Mouse (Mus musculus): Measurements from ENCODE around the gene Mtif2. TPM values are rescaled to one million over a fixed set of nuclear protein-coding genes. Genes with fewer than 3 reads are reported as not detected.
A peak's percentile ranks its signal among the peaks of the same experiment; 100 is the strongest.

Mtif2 gene
- 54.1 and 56.2 TPM in 2 replicates for polyA plus RNA-seq (2015; fragmentation: Nextera tagmentation; extraction: Ambion mirVana)

DNA sequence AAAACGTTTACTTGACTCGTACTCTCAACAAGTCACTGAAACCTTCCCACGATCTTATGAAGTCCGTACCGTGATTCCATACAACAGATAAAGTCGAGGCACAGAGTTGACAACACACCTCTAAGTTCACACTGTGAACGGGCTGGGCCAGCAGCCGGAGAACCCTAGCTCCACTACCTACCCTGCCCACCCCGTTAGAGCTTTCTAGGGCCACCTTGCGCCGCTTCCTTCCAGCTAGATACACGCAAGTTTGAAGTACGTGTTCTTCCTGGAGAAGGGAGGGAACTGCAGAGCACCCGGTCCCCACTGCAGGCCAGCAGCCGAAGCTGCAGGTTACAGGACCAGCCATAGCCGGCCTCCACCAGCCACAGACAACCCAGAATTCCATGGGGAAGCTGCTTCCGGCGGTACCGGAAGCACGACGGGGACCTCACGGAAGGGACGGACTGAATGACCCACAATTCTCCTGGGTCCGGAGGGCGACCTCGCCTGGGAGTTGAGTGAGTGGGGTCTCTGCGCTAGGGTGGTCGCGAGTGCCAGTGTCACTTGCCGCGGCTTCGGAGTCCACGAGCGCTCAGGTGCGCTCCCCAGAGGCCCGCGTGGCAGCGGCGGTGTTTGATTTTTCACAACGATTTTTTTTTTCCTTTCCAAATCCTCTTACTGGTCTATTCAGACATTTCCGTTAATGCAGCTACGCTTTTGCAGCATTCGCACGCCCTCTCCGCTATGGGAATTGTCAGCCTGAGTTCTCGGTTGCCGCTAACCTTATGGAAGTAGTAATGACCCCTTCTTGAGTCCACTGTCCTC lies at the start of gene Mtif2:
Gene Mtif2, plus strand, starts transcription at position 421 of the 807 bp plus-strand sequence.
- Histone ChIP-seq H3K9me3 (no peaks in the 10 kb centered on the region), H3K4me2 (replicated peaks) (peak within 1 kb of the TSS; percentile 66), H3K36me3 (peaks cover 14% of the 10 kb centered on the region), H3K4me1 (peaks cover 9% of the 10 kb centered on the region), H3K9ac (peak within 1 kb of the TSS; percentile 76), H3K4me3 (peak within 1 kb of the TSS; percentile 70), H3K27ac (peak within 1 kb of the TSS; percentile 80; the same call in 1 of the 2 replicates), H3K27me3 (no peaks in the 10 kb centered on the region)
- 3% methylated on average over 47 of the region's 47 CpGs for WGBS
- ATAC-seq (ENCODE audit: low FRiP score, low read depth), result peak; percentile 96

DNA sequence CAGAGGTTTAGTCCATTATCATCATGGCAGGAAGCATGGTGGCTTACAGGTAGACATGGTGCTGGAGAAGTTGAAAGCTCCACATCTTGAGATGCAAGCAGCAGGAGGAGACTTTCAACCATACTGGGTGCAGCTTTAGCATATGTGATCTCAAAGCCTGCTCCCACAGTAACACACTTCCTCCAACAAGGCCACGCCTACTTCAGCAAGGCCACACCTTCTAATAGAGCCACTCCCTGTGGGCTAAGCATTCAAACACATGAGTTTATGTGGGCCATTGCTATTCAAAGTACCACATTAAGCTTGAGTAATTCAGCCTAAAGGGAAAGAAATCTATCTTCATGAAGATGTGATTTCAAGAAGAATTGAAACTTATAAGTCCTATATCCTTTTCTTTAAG lies 33.1 kb upstream of the Mtif2 start:
- 93% methylated on average over 1 of the region's 1 CpGs for WGBS
- ATAC-seq (ENCODE audit: low FRiP score, low read depth), result no peak
- H3K36me3 ChIP-seq, result peaks cover 36% of the 10 kb centered on the region
- no peak overlapping the region for H3K27ac ChIP-seq
- H3K4me2 ChIP-seq (replicated peaks), result no peak overlapping the region
- H3K4me3 ChIP-seq, result no peak overlapping the region
- no peaks in the 10 kb centered on the region for H3K27me3 ChIP-seq
- H3K9me3 ChIP-seq, result no peaks in the 10 kb centered on the region
- no peaks in the 10 kb centered on the region for H3K4me1 ChIP-seq
- H3K9ac ChIP-seq, result no peak overlapping the region

DNA sequence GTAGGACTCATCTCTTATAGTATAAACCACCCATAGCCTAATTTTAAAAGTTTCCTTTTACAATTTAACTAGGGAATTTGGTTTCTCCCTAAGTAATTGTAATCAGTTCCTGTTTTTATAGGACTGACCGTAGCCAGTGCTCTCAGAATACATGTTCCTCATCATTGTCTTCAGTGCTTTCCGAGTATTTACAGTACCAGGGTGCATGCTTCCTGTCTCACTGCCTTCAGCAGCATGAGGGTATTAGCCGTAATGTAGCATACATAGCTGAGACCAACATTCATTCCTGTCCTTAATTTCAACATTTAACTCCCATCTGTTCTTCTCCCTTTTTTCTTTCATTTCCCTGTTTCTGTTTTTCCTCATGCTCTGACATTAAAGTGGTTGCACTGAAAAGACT lies 29.2 kb upstream of the Mtif2 start:
- no peak for ATAC-seq (ENCODE audit: low FRiP score, low read depth)

DNA sequence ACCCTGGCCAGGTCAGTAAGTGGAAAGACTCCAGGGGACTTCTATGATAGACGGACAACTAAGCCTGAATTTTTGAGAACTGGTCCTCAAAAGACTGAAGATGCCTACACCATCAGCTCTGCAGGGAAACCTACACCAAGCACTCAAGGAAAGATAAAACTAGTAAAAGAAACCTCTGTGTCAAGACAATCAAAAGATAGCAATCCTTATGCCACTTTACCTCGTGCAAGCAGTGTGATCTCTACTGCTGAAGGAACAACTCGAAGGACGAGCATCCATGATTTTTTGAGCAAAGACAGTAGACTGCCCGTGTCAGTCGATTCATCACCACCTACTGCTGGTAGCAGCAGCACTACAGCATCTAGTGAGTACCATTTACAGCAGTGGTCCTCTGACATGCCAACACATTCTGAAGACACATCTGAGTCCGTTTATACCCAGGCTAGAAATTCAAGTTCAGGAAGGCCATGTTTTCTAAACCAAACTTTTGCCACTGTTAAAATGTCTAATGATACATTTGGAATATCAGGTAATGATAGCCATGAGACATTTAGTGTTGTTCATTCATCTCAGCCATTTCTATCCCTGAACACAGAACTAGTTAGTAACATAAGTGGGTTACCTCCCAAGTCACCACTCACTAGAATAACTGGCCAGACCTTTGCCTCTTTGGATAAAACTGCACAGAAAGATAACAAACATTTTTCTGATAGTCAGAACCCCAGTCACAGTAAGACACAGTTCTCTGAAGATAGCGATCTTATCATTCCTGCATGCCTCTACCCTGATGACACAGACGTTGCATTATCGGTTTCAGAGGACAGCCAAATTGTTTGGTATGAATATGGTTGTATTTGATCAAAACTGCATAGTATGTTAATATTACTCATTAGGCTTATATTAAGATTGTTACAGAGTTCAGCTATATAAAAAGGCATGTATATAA lies 22.0 kb upstream of the Mtif2 start:
- no peak overlapping the region for H3K4me2 ChIP-seq (replicated peaks)
- no peak overlapping the region for H3K4me3 ChIP-seq
- no peak for ATAC-seq (ENCODE audit: low FRiP score, low read depth)
- no peaks in the 10 kb centered on the region for H3K27me3 ChIP-seq
- H3K4me1 ChIP-seq, result no peaks in the 10 kb centered on the region
- H3K9ac ChIP-seq, result no peak overlapping the region
- H3K9me3 ChIP-seq, result no peaks in the 10 kb centered on the region
- 90% methylated on average over 10 of the region's 10 CpGs for WGBS
- no peak overlapping the region for H3K27ac ChIP-seq
- H3K36me3 ChIP-seq, result peaks cover 37% of the 10 kb centered on the region

More for the DNA sequence above, 29.2 kb upstream of the Mtif2 start:
- Histone ChIP-seq H3K36me3 (peaks cover 37% of the 10 kb centered on the region), H3K27me3 (no peaks in the 10 kb centered on the region), H3K9ac (no peak overlapping the region), H3K4me3 (no peak overlapping the region), H3K27ac (no peak overlapping the region), H3K4me2 (replicated peaks) (no peak overlapping the region), H3K9me3 (no peaks in the 10 kb centered on the region), H3K4me1 (no peaks in the 10 kb centered on the region)
- 77% methylated on average over 3 of the region's 3 CpGs for WGBS

DNA sequence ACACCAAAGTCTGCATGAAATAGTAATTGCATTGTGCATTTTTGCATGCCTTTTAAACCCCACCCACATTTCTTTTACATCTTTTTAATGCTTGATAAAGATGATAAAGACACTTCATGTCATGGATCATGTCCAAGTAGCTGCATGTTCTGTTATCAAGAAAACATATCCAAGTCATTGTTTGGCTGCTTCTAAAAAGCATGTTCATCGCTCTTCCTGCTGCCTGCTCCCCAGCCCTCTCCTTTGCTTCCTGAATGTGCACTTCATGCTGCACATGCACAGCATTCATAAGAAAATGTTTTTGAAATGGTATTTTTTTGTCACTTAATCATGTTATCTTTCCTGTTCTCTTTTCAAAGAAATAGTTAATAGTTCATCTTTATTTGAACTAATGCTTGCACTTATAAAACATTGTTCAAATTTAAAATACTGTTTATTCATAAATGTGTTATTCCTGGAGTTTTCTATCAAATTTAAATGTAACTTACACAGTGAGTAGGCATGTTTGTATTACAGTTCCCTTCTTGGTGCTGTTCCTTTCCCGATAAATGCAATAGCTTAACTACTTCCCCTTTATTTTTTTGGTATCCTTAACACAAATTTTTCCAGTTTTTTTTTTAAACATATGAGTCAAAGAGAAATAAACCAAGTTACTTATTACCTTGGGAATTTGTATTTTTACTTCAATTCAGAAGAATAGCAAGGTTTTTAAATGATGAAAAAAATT lies 21.1 kb upstream of the Mtif2 start:
- no peaks in the 10 kb centered on the region for H3K27me3 ChIP-seq
- H3K4me1 ChIP-seq, result no peaks in the 10 kb centered on the region
- no peak overlapping the region for H3K9ac ChIP-seq
- ATAC-seq (ENCODE audit: low FRiP score, low read depth), result no peak
- no peak overlapping the region for H3K4me2 ChIP-seq (replicated peaks)
- H3K36me3 ChIP-seq, result peaks cover 32% of the 10 kb centered on the region
- no peaks in the 10 kb centered on the region for H3K9me3 ChIP-seq
- H3K4me3 ChIP-seq, result no peak overlapping the region
- H3K27ac ChIP-seq, result no peak overlapping the region
- WGBS, result 98% methylated on average over 2 of the region's 2 CpGs

DNA sequence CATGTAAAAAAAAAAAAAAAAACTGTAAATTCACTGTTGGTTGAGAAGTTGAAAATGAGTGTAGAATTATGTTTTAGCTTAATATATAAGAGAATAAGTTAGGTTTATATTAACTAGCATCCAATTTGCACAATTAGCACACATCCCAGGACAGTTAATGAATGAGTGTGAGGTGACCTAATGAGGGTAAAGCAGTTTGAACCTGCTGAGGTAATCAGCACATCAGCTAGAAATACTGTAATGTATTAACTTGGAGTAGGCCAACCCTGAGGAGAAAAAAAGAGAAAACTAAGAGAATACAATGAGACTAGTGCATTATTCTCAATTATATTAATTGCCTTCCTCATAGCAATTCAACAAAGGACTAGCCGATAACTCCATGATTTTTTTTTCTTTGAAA lies 16.8 kb upstream of the Mtif2 start:
- no peak overlapping the region for H3K27ac ChIP-seq
- no peak overlapping the region for H3K4me2 ChIP-seq (replicated peaks)
- H3K9me3 ChIP-seq, result no peaks in the 10 kb centered on the region
- no peak overlapping the region for H3K4me3 ChIP-seq
- H3K36me3 ChIP-seq, result peaks cover 29% of the 10 kb centered on the region
- H3K27me3 ChIP-seq, result no peaks in the 10 kb centered on the region
- 89% methylated on average over 1 of the region's 1 CpGs for WGBS
- peaks cover 5% of the 10 kb centered on the region for H3K4me1 ChIP-seq
- H3K9ac ChIP-seq, result no peak overlapping the region
- ATAC-seq (ENCODE audit: low FRiP score, low read depth), result no peak

DNA sequence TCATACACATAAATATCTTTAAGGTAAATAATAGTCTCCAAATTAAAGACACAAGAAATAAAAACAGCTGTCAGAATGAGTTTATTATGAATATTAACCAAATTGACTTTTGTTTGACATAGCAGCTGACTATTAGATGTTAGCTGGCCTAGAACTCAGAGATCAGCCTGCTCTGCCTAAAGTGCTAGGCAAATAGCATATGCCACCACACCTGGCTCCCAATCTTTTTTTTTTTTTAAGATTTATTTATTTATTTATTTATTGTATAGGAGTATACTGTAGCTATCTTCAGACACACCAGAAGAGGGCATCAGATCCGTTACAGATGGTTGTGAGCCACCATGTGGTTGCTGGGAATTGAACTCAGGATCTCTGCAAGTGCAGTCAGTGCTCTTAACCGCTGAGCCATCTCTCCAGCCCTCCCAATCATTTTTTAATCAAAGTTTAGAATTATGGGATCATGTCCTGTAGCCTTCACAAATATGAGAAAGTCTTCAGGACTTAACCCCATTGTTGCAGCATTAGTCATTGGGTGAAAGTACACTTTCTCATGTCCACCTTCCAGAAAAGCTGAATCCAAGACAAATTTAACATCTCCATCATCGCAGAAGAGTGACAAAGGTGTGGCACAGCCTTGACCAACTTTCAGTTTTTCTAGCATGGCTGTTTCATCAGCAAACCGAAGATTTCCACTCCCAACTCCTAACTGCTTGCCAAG lies 13.2 kb upstream of the Mtif2 start:
- WGBS, result 93% methylated on average over 4 of the region's 4 CpGs
- Histone ChIP-seq H3K4me2 (replicated peaks) (no peak overlapping the region), H3K36me3 (peaks cover 18% of the 10 kb centered on the region)

DNA sequence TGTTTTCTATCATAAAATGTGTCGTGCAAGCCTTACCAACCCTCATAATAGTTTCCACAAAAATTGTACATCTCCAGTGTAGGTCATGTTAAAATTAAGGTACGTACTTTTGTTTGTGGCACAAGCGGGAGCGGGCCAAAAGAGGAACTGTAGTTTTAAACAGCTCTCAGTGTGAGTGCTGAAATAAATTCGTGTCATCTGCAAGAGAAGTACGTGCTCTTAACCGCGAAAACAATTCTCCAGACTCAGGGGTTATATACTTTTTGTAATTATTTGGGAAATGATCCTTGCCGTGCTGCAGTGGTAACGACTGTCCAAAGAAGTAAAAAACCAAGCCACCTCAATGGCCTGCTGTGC lies 11.9 kb upstream of the Mtif2 start:
- Histone ChIP-seq H3K4me2 (replicated peaks) (peak overlapping the region; percentile 66), H3K27ac (peak overlapping the region; percentile 75), H3K4me1 (peaks cover 5% of the 10 kb centered on the region), H3K4me3 (peak overlapping the region; percentile 64), H3K36me3 (peaks cover 18% of the 10 kb centered on the region), H3K9ac (peak overlapping the region; percentile 78), H3K27me3 (no peaks in the 10 kb centered on the region), H3K9me3 (no peaks in the 10 kb centered on the region)
- 24% methylated on average over 10 of the region's 10 CpGs for WGBS
- ATAC-seq (ENCODE audit: low FRiP score, low read depth), result peak; percentile 24

More for the DNA sequence above, 13.2 kb upstream of the Mtif2 start:
- H3K4me3 ChIP-seq, result no peak overlapping the region
- no peaks in the 10 kb centered on the region for H3K27me3 ChIP-seq
- no peaks in the 10 kb centered on the region for H3K9me3 ChIP-seq
- H3K27ac ChIP-seq, result no peak overlapping the region
- H3K4me1 ChIP-seq, result peaks cover 5% of the 10 kb centered on the region
- no peak overlapping the region for H3K9ac ChIP-seq
- no peak for ATAC-seq (ENCODE audit: low FRiP score, low read depth)

DNA sequence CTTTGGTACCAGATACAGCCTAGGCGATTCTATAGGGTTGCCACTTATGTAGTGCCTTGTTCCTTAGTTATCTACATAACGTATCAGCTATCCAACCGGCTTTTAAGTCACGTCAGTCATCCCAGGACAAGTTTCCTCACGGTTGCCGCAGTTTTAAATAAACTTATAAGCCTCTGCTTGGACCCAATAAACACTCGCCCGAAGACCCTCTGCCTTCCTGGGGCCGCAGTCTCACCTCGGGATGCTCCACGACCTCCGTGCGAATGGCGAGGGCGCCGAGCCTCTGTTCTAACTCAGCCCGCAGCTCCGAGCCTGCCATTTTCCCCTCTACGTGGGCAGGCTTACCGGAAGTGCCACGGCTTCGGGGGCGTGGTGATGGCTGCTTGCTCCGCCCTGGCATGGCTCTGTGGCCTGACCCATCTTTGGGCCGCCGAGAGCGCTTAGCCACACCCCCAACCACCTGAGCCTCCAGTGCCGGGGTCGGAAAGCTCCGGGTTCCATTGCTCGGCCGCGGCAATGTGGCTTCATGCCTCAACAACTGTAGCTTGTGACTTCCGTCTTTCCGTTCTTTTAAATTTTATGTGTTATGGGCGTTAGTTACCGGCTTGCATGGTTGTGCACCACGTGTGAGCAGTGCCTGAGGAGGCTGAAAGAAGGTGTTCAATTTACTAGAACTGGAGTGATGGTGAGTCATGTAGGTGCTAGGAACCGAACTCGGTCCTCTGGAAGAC lies 11.4 kb upstream of the Mtif2 start, which contains the start of gene Prorsd1:
Gene Prorsd1, minus strand, starts transcription at position 352 of the 731 bp plus-strand sequence.
- ATAC-seq (ENCODE audit: low FRiP score, low read depth), result peak; percentile 98
- Histone ChIP-seq H3K36me3 (peaks cover 18% of the 10 kb centered on the region), H3K27me3 (no peaks in the 10 kb centered on the region), H3K4me3 (peak within 1 kb of the TSS; percentile 64), H3K4me1 (peaks cover 5% of the 10 kb centered on the region), H3K27ac (peak within 1 kb of the TSS; percentile 75), H3K9ac (peak within 1 kb of the TSS; percentile 78), H3K4me2 (replicated peaks) (peak within 1 kb of the TSS; percentile 66), H3K9me3 (no peaks in the 10 kb centered on the region)
- WGBS, result 3% methylated on average over 40 of the region's 40 CpGs

DNA sequence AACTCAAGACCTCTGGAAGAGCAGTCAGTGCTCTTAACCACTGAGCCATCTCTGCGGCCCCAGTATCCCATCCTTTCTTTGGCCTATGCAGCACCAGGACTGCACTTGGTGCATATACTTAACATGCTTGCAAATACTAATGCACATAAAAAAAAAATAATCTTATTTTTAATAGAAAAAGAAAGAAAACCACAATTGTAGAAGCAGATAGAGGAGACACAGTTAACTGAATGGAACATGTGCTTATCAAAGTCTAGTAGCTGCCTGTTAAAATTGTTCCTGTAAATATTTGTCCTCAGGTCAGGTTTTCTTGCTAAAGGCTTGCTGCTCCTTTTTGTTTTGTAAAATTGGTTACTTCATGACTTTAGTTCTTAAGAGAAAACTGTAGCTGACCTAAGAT lies 12.0 kb downstream of the Mtif2 start:
- Histone ChIP-seq H3K36me3 (peaks cover 57% of the 10 kb centered on the region), H3K4me2 (replicated peaks) (no peak overlapping the region), H3K9me3 (no peaks in the 10 kb centered on the region), H3K27me3 (no peaks in the 10 kb centered on the region), H3K9ac (no peak overlapping the region), H3K4me3 (no peak overlapping the region), H3K27ac (no peak overlapping the region), H3K4me1 (no peaks in the 10 kb centered on the region)
- 98% methylated on average over 1 of the region's 1 CpGs for WGBS
- no peak for ATAC-seq (ENCODE audit: low FRiP score, low read depth)
